Mouse (Mus musculus) midbrain, embryonic 10.5 days (tissue): Measurements from ENCODE around the gene Csf2rb. TPM values are rescaled to one million over a fixed set of nuclear protein-coding genes. Genes with fewer than 3 reads are reported as not detected.
A peak's percentile ranks its signal among the peaks of the same experiment; 100 is the strongest.

Source experiments
- DNase-seq: peaks from one replicate; pipeline ENCODE4 v3.0.0-alpha.2; 2017; ENCODE audit warnings: low spot score
- H3K27ac ChIP-seq: fragments of 300-500 bp; sonication (generic); replicated peaks from 2 replicates; pipeline ENCODE4 v1.5.1; 2016; ENCODE audit warnings: mild to moderate bottlenecking
- H3K27me3 ChIP-seq: fragments of 300-500 bp; sonication (generic); 2 replicates; pipeline ENCODE4 v1.6.1; 2016; ENCODE audit warnings: low read depth, mild to moderate bottlenecking; ENCODE audit not compliant: poor library complexity, severe bottlenecking
- H3K36me3 ChIP-seq: fragments of 300-500 bp; sonication (generic); 2 replicates; pipeline ENCODE4 v1.6.1; 2016; ENCODE audit warnings: mild to moderate bottlenecking, moderate library complexity
- H3K4me1 ChIP-seq: fragments of 300-500 bp; sonication (generic); 2 replicates; pipeline ENCODE4 v1.6.1; 2016
- H3K4me3 ChIP-seq: fragments of 300-500 bp; sonication (generic); 2 replicates; pipeline ENCODE4 v1.5.1; 2016; ENCODE audit warnings: mild to moderate bottlenecking, moderate library complexity
- H3K9me3 ChIP-seq: fragments of 300-500 bp; sonication (generic); replicated peaks from 2 replicates; pipeline ENCODE4 v1.6.1; 2016; ENCODE audit warnings: mild to moderate bottlenecking
- WGBS: fragments of 180-500 bp; shearing (Covaris S2); methylation state at CpG from one replicate; pipeline ENCODE4 v1.1.7; 2016; 5-methylcytosine and 5-hydroxymethylcytosine counted together
- polyA plus RNA-seq: library from polyadenylated mRNA; unstranded; fragments of >200 nt; fragmentation: Nextera tagmentation; extraction: Ambion mirVana; gene quantifications from 2 replicates; pipeline ENCODE4 v1.2.1, GENCODE M21; 2016

The Csf2rb gene
- polyA plus RNA-seq, 1 experiment from 2014 or later: 3.5 TPM

DNA sequence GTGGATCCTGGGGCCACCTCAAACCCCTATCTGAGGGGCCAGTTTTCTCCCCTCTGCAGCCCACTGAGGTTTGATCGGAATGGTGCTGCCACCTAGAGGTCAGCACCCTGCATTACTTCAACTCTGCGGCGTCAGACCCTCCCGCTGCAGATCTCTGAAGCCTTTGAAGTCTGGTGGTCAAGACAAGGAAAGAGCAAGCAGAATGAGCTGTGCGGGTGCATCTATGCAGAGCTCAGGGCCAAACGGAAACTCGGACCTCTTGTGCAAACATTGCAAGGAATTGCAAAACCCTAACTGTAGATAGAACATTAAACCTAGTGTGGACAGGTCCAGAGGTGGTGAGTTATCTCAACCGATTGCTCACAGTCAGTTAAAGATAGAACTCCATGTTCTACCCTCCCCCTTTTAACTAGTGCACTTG is 43.4 kb downstream of the Csf2rb start:
- Histone ChIP-seq H3K4me1 (0 out of 2 replicates have a peak, but pooled peaks cover 8% of the 10 kb centered on the region), H3K9me3 (no peaks in the 10 kb centered on the region)
- 16% methylated on average over 8 of the region's 8 CpGs for WGBS

DNA sequence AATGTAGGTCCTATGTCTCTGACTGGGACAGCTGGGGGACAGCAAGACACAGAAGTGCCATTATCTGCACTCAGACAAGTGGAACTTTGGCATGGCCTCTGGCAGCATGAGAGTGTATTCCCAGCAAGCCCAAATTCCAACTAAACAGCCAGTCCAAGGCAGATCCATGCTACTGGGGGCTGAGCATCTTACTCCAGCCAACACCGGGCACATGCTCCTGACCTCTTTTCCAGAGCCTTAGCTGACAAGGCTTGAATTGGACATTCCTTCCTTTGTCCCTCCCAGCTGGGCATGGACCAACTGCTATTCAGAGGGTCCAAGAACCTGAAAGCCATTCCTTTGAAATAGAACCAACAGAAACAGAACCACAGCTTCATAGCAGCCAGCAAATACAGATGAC is 44.1 kb downstream of the Csf2rb start:
- Histone ChIP-seq H3K27me3 (peaks cover 35% of the 10 kb centered on the region), H3K36me3 (no peaks in the 10 kb centered on the region), H3K4me3 (no peak overlapping the region), H3K27ac (no peak overlapping the region), H3K9me3 (no peaks in the 10 kb centered on the region), H3K4me1 (0 out of 2 replicates have a peak, but pooled peaks cover 8% of the 10 kb centered on the region)
- no peak for DNase-seq
- 70% methylated on average over 1 of the region's 1 CpGs for WGBS

More for the DNA sequence above, 43.4 kb downstream of the Csf2rb start:
- H3K27ac ChIP-seq: no peak overlapping the region
- H3K4me3 ChIP-seq: no peak overlapping the region
- no peaks in the 10 kb centered on the region for H3K36me3 ChIP-seq
- peak; percentile 62 for DNase-seq
- peaks cover 35% of the 10 kb centered on the region for H3K27me3 ChIP-seq

DNA sequence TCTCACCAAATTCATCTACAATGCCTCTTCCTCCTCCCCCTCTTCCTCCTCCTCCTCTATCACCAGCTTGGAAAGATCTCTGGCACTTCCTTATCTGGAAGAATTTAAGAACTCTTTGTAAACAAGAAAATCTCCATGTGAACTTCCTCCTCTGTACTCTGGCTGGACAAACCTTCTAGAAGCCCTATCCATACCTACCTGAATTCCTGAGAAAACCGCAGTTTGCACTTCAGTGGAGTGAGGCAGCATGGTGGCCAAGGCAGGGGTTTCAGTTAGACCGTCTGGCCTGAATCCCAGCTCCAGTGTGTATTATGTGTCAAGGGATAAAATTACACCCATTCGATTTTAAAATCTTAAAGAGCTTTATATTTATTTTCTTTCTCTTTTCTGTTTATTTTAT is 47.2 kb downstream of the Csf2rb start:
- WGBS: 66% methylated on average over 3 of the region's 3 CpGs
- Histone ChIP-seq H3K27me3 (peaks cover 26% of the 10 kb centered on the region), H3K9me3 (no peaks in the 10 kb centered on the region), H3K36me3 (no peaks in the 10 kb centered on the region), H3K27ac (no peak overlapping the region), H3K4me3 (no peak overlapping the region), H3K4me1 (0 out of 2 replicates have a peak, but pooled peaks cover 8% of the 10 kb centered on the region)
- DNase-seq: no peak

DNA sequence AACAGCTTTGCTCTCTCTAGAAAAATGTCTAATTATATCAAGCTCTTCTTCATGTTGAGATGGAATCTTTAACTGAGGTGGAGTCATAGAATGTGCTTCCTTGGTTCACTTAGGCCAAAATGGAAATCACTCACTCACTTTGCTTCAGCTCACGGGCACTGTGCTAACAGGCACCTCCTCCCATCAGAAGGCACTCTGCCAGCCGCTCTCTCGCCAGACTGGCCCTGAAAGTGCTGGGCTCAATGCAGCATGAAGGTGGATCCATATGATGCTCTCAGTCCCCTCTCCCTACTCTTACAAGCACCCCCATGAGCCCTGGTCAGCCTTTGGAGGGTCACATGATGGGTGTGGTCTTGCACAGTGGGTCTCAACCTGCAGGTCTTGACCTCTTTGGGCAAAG is 48.7 kb downstream of the Csf2rb start:
- H3K27me3 ChIP-seq: peaks cover 22% of the 10 kb centered on the region
- no peaks in the 10 kb centered on the region for H3K36me3 ChIP-seq
- 81% methylated on average over 3 of the region's 3 CpGs for WGBS
- H3K27ac ChIP-seq: no peak overlapping the region
- no peak overlapping the region for H3K4me3 ChIP-seq
- 0 out of 2 replicates have a peak, but pooled peaks cover 7% of the 10 kb centered on the region for H3K4me1 ChIP-seq
- 0 out of 2 replicates have a peak, but pooled peaks cover 1% of the 10 kb centered on the region for H3K9me3 ChIP-seq
- DNase-seq: no peak

DNA sequence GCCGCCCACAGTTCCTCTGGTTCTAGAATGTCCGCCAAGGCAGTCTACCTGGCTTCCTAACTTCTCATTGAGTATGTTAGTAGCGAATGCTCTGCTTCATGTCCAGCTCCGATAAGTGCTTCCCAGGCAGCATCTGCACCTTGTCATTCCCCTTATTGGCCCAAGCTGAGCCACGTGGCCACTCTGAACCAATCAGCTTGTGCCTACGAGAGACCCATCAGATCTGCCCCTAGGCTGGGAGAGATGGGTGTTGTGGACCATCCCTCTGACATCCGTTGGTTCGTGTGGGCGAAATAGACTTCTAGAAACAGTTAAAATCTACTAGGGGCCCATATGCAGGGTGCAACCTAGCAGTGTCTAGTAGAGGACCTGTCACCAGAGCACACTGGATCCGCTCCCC is 52.3 kb downstream of the Csf2rb start:
- DNase-seq: no peak
- peaks cover 9% of the 10 kb centered on the region; the same call in 1 of the 2 replicates for H3K27me3 ChIP-seq
- no peak overlapping the region for H3K27ac ChIP-seq
- H3K36me3 ChIP-seq: no peaks in the 10 kb centered on the region
- no peak overlapping the region for H3K4me3 ChIP-seq
- WGBS: 85% methylated on average over 10 of the region's 10 CpGs
- 0 out of 2 replicates have a peak, but pooled peaks cover 3% of the 10 kb centered on the region for H3K4me1 ChIP-seq
- 0 out of 2 replicates have a peak, but pooled peaks cover 4% of the 10 kb centered on the region for H3K9me3 ChIP-seq

DNA sequence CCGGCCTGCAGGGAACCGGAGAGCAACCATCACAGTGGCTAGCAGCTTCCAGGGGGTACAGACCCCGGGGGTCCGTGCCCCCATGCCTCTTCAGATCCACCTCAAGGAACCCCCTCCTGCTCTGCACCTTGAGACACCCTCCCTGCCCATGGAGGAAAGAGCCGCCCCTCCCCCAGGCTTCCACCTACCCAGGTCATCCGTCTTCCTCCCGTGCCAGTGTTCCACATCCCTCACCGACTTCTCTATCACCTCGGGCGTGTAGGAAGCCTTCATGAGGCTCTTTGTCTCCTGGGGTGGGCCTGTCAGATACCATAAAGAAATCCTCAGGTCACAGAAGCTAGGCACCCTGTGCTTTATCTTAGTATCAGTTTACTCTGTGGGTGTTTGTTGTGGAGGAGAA is 53.0 kb downstream of the Csf2rb start:
- H3K27ac ChIP-seq: no peak overlapping the region
- H3K27me3 ChIP-seq: peaks cover 9% of the 10 kb centered on the region; the same call in 1 of the 2 replicates
- 0 out of 2 replicates have a peak, but pooled peaks cover 3% of the 10 kb centered on the region for H3K4me1 ChIP-seq
- H3K9me3 ChIP-seq: 0 out of 2 replicates have a peak, but pooled peaks cover 4% of the 10 kb centered on the region
- no peak for DNase-seq
- no peak overlapping the region for H3K4me3 ChIP-seq
- no peaks in the 10 kb centered on the region for H3K36me3 ChIP-seq
- WGBS: 92% methylated on average over 10 of the region's 10 CpGs

DNA sequence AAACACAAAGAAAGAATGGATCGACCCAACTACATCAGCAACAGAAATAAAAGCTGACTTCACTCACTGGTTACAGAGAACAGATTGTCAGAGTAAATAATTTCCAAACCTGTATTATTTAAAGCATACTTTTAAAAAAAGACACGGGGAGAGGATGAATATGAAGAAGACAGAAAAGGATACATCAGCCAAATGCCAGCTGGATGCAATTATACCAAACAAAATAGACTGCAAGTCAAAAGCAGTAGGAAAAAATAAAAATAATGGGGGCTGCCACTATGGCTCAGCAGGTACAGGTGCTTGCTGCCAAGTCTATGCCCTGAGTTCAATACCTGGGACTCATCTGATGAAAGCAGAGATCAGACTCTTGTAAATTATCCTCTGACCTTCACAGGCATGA is 54.7 kb downstream of the Csf2rb start:
- H3K27ac ChIP-seq: no peak overlapping the region
- peaks cover 9% of the 10 kb centered on the region; the same call in 1 of the 2 replicates for H3K27me3 ChIP-seq
- H3K9me3 ChIP-seq: 0 out of 2 replicates have a peak, but pooled peaks cover 4% of the 10 kb centered on the region
- DNase-seq: no peak
- no peak overlapping the region for H3K4me3 ChIP-seq
- H3K36me3 ChIP-seq: no peaks in the 10 kb centered on the region
- 0 out of 2 replicates have a peak, but pooled peaks cover 3% of the 10 kb centered on the region for H3K4me1 ChIP-seq
- WGBS: 88% methylated on average over 2 of the region's 2 CpGs

DNA sequence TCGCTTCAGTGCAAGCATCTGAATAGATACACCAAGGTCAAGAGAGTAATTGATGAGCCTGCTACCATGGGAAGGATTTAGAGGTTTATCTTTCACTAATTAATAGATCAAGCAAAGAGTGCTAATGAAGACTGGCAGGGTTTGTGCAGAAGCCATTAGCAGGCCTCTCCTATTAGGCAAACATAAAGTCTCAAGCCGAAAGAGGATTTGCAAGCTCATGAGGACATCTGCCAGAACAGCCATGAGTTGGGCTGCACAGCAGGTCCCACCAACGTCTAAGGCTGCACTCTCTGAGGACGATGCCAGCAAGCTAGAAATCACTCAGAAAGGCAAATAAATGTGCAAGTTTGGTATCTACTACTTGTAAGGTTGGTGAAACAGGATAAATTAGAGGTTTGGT is 55.2 kb downstream of the Csf2rb start:
- Histone ChIP-seq H3K27me3 (peaks cover 9% of the 10 kb centered on the region; the same call in 1 of the 2 replicates), H3K36me3 (no peaks in the 10 kb centered on the region), H3K27ac (no peak overlapping the region), H3K9me3 (0 out of 2 replicates have a peak, but pooled peaks cover 4% of the 10 kb centered on the region), H3K4me3 (no peak overlapping the region), H3K4me1 (0 out of 2 replicates have a peak, but pooled peaks cover 3% of the 10 kb centered on the region)
- DNase-seq: no peak
- 66% methylated on average over 4 of the region's 4 CpGs for WGBS

DNA sequence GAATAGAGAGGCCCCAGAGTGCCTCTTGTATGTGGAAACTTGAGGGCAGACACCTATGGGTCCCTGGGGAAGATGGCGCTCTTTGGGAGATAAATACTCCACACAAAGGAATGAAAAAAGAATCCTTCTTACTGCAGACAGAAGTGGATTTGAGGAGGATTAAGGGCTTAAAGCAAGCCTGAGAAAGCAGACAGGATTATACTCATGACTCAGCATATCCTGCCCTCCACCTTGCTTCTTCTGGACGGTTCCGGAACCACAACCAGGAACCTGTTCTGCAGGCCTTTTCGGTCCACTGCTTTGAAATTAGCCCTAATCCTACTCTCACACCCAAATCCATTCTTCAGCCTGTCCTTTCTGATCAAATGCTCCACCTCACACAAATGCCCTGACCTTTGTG is 56.6 kb downstream of the Csf2rb start:
- H3K27me3 ChIP-seq: peaks cover 9% of the 10 kb centered on the region; the same call in 1 of the 2 replicates
- no peaks in the 10 kb centered on the region for H3K36me3 ChIP-seq
- WGBS: 77% methylated on average over 4 of the region's 4 CpGs
- H3K9me3 ChIP-seq: 0 out of 2 replicates have a peak, but pooled peaks cover 4% of the 10 kb centered on the region
- no peak overlapping the region for H3K27ac ChIP-seq
- no peak overlapping the region for H3K4me3 ChIP-seq
- 0 out of 2 replicates have a peak, but pooled peaks cover 3% of the 10 kb centered on the region for H3K4me1 ChIP-seq
- no peak for DNase-seq

DNA sequence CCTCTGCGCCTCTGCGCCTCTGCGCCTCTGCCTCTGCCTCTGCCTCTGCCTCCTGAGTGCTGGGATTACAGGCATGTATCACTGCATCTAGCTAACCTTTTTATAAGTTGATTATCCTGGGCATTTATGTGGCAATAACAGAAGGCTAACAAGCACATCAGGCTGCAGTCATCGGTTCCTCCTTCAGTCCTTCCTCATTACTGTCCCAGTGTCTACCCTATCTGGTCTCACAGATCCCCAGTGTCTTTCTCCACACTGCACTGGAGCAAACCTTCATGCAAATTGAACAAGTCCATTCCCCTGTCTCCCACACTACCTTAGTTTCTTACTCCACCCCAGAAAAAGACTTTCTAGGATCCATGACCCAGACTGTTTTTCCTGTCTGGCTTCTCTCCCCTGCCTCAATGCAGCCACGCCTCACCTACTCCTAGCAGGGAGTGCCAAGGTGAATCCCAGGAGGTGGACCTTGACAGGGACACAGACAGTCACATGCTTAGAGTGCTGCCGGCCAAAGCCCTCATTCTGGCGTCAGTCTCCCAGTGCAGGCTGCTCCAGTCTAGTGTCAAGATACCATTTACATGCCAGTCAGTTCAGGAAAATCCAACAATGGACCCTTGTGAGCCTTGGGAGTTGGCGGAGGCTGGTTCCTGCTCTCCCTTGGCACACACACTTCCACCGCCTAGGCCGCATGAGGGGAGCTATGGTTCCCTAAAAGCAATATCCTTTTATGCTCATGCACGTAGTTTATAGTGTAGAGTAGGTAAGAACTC is 58.1 kb downstream of the Csf2rb start:
- WGBS: 89% methylated on average over 11 of the region's 11 CpGs
- Histone ChIP-seq H3K9me3 (0 out of 2 replicates have a peak, but pooled peaks cover 4% of the 10 kb centered on the region), H3K27me3 (peaks cover 3% of the 10 kb centered on the region; the same call in 1 of the 2 replicates), H3K4me1 (peaks cover 8% of the 10 kb centered on the region), H3K36me3 (no peaks in the 10 kb centered on the region), H3K4me3 (no peak overlapping the region), H3K27ac (no peak overlapping the region)
- DNase-seq: no peak

DNA sequence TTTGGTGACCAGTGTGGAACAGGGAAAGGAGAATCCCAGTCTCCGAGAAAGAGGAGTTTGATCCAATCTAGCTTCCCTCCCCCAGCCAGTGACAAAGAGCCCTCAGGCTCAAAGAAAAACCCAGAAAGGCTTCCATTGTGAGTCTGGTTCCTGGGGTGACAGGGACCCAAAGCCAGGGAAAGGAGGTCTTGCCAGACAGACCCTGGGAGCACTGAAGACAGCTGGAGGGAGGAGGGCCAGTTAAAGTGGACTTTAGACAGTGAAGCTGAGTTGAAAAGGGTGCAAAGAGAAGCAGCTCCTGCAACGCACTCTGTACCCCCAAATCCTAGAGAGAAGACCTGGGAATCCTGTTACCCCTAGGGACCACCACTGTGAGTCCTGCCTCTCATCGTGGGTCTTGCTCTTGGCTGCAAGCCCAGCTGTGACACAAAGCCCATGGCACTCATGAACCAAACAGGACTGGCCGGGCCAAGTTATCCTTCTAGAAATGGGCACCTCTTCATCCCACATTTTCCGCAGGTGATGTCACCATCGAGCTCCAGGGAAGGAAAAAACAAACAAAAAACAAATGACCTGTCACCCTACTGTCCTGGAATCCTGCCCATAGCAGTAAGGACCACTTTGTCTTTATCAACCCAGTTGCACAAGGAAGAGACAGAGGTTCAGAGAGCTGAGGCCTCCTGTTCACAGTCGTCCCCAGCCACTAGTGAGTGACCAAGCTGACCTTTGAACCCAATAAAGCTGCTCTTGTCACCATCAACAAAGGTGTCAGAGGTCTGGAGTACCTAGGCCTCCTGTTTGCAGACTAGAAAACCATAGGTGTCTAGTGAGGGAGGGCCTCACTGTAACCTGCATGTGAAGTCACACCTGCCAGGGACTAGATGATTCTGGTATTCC is 58.9 kb downstream of the Csf2rb start:
- no peak for DNase-seq
- no peak overlapping the region for H3K4me3 ChIP-seq
- no peak overlapping the region for H3K27ac ChIP-seq
- H3K36me3 ChIP-seq: no peaks in the 10 kb centered on the region
- WGBS: 81% methylated on average over 7 of the region's 7 CpGs
- 0 out of 2 replicates have a peak, but pooled peaks cover under 1% of the 10 kb centered on the region for H3K9me3 ChIP-seq
- H3K4me1 ChIP-seq: peaks cover 8% of the 10 kb centered on the region
- no peaks in the 10 kb centered on the region for H3K27me3 ChIP-seq

DNA sequence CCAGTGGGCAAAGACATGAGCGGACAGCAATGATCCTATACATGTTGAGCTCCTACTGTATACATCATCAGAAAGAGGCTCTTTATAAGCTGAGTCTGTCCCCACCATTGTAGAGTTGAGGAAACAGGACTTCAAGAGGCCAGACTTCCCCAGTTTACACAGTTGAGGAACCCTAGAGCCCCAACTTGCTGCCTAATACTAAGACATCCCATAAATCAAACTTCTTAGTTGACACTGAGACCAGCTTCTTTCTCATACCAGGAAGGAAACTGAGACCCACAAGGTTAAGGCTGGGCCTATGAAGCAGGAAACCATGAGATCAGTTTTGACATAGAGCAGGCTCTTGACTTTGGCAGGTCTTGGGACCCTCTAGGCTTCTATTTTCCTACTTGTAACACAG is 60.0 kb downstream of the Csf2rb start:
- Histone ChIP-seq H3K27ac (no peak overlapping the region), H3K36me3 (no peaks in the 10 kb centered on the region), H3K4me1 (peaks cover 8% of the 10 kb centered on the region), H3K4me3 (no peak overlapping the region), H3K27me3 (no peaks in the 10 kb centered on the region), H3K9me3 (no peaks in the 10 kb centered on the region)
- no peak for DNase-seq
- WGBS: 92% methylated on average over 1 of the region's 1 CpGs
